Mouse (Mus musculus): ENCODE measurements at regions not wholly inside any gene's neighbourhood (a gene's known extent, or its start where the extent isn't known, plus 50 kb on each side); places are given as distances from the start of the nearest gene placed in this dataset.

GRCm38 (mm10) chr8:82677781-82678180, 96.2 kb downstream of the Zfp330 start:
- DNase-seq (no peak), ATAC-seq (no peak)
- Histone ChIP-seq H3K27ac (ENCODE audit: low read depth, low read length) (no peak overlapping the region), H3K36me3 (ENCODE audit: insufficient read depth) (no peaks in the 10 kb centered on the region), H3K4me3 (ENCODE audit: low read depth, low read length) (no peak overlapping the region), H3K9me3 (ENCODE audit: low read length) (no peaks in the 10 kb centered on the region), H3K4me1 (ENCODE audit: insufficient read depth) (no peaks in the 10 kb centered on the region), H3K4me2 (ENCODE audit: low read depth) (no peak overlapping the region), H3K9ac (no peak overlapping the region), H3K27me3 (ENCODE audit: insufficient read depth, low read length) (no peaks in the 10 kb centered on the region)
- TF ChIP-seq CTCF (IDR thresholded peaks at IDR 0.05; ENCODE audit: low read depth): no peak
- WGBS: 72% methylated on average over 3 of the region's 3 CpGs

- no peaks in the 10 kb centered on the region for H3K27me3 ChIP-seq (ENCODE audit: insufficient read depth, low read length)
- no peak overlapping the region for H3K4me3 ChIP-seq (ENCODE audit: low read depth, low read length)
- H3K27ac ChIP-seq (ENCODE audit: low read depth, low read length): no peak overlapping the region
- DNase-seq (no peak), ATAC-seq (no peak)
- H3K9me3 ChIP-seq (ENCODE audit: low read length): no peaks in the 10 kb centered on the region
- H3K4me2 ChIP-seq (ENCODE audit: low read depth): no peak overlapping the region
- WGBS: 93% methylated on average over 4 of the region's 4 CpGs
- H3K9ac ChIP-seq: no peak overlapping the region
- no peaks in the 10 kb centered on the region for H3K4me1 ChIP-seq (ENCODE audit: insufficient read depth)
- H3K36me3 ChIP-seq (ENCODE audit: insufficient read depth): no peaks in the 10 kb centered on the region
- TF ChIP-seq CTCF (IDR thresholded peaks at IDR 0.05; ENCODE audit: low read depth): no peak
Measured at GRCm38 (mm10) chr8:82669241-82669640, 104.7 kb downstream of the Zfp330 start.

- H3K27ac ChIP-seq (ENCODE audit: low read depth, low read length): no peak overlapping the region
- H3K9ac ChIP-seq: no peak overlapping the region
- H3K36me3 ChIP-seq (ENCODE audit: insufficient read depth): no peaks in the 10 kb centered on the region
- WGBS: 88% methylated on average over 4 of the region's 4 CpGs
- TF ChIP-seq CTCF (IDR thresholded peaks at IDR 0.05; ENCODE audit: low read depth): no peak
- ATAC-seq: no peak
- H3K27me3 ChIP-seq (ENCODE audit: insufficient read depth, low read length): no peaks in the 10 kb centered on the region
- no peak overlapping the region for H3K4me3 ChIP-seq (ENCODE audit: low read depth, low read length)
- DNase-seq: no peak
- H3K4me2 ChIP-seq (ENCODE audit: low read depth): no peak overlapping the region
- H3K4me1 ChIP-seq (ENCODE audit: insufficient read depth): no peaks in the 10 kb centered on the region
- no peaks in the 10 kb centered on the region for H3K9me3 ChIP-seq (ENCODE audit: low read length)
Measured at GRCm38 (mm10) chr8:82665131-82665530, 108.8 kb downstream of the Zfp330 start.

GRCm38 (mm10) chr8:82640502-82640901, 133.5 kb downstream of the Zfp330 start:
- Histone ChIP-seq H3K4me2 (ENCODE audit: low read depth) (no peak overlapping the region), H3K9me3 (ENCODE audit: low read length) (no peaks in the 10 kb centered on the region), H3K4me1 (ENCODE audit: insufficient read depth) (no peaks in the 10 kb centered on the region), H3K9ac (no peak overlapping the region), H3K27me3 (ENCODE audit: insufficient read depth, low read length) (no peaks in the 10 kb centered on the region), H3K4me3 (ENCODE audit: low read depth, low read length) (no peak overlapping the region), H3K27ac (ENCODE audit: low read depth, low read length) (no peak overlapping the region), H3K36me3 (ENCODE audit: insufficient read depth) (no peaks in the 10 kb centered on the region)
- no peak for ATAC-seq
- DNase-seq: no peak
- 74% methylated on average over 1 of the region's 1 CpGs for WGBS
- no peak for TF ChIP-seq CTCF (IDR thresholded peaks at IDR 0.05; ENCODE audit: low read depth)

GRCm38 (mm10) chr8:82630486-82630885, 143.5 kb downstream of the Zfp330 start:
- no peaks in the 10 kb centered on the region for H3K9me3 ChIP-seq (ENCODE audit: low read length)
- no peaks in the 10 kb centered on the region for H3K36me3 ChIP-seq (ENCODE audit: insufficient read depth)
- H3K4me3 ChIP-seq (ENCODE audit: low read depth, low read length): no peak overlapping the region
- TF ChIP-seq CTCF (IDR thresholded peaks at IDR 0.05; ENCODE audit: low read depth): no peak
- no peak overlapping the region for H3K9ac ChIP-seq
- no peak overlapping the region for H3K27ac ChIP-seq (ENCODE audit: low read depth, low read length)
- DNase-seq (no peak), ATAC-seq (no peak)
- 84% methylated on average over 2 of the region's 2 CpGs for WGBS
- no peak overlapping the region for H3K4me2 ChIP-seq (ENCODE audit: low read depth)
- no peaks in the 10 kb centered on the region for H3K4me1 ChIP-seq (ENCODE audit: insufficient read depth)
- no peaks in the 10 kb centered on the region for H3K27me3 ChIP-seq (ENCODE audit: insufficient read depth, low read length)

GRCm38 (mm10) chr8:82623791-82624431, 150.0 kb downstream of the Zfp330 start:
- Histone ChIP-seq H3K4me1 (ENCODE audit: insufficient read depth) (no peaks in the 10 kb centered on the region), H3K4me3 (ENCODE audit: low read depth, low read length) (no peak overlapping the region), H3K4me2 (ENCODE audit: low read depth) (no peak overlapping the region), H3K27ac (ENCODE audit: low read depth, low read length) (no peak overlapping the region), H3K9me3 (ENCODE audit: low read length) (no peaks in the 10 kb centered on the region), H3K9ac (no peak overlapping the region), H3K36me3 (ENCODE audit: insufficient read depth) (no peaks in the 10 kb centered on the region), H3K27me3 (ENCODE audit: insufficient read depth, low read length) (no peaks in the 10 kb centered on the region)
- ATAC-seq: no peak
- no peak for TF ChIP-seq CTCF (IDR thresholded peaks at IDR 0.05; ENCODE audit: low read depth)
- no peak for DNase-seq
- WGBS: 94% methylated on average over 6 of the region's 6 CpGs

GRCm38 (mm10) chr8:82618668-82619067, 155.3 kb downstream of the Zfp330 start:
- H3K4me1 ChIP-seq (ENCODE audit: insufficient read depth): no peaks in the 10 kb centered on the region
- H3K4me3 ChIP-seq (ENCODE audit: low read depth, low read length): no peak overlapping the region
- DNase-seq (no peak), ATAC-seq (no peak)
- H3K4me2 ChIP-seq (ENCODE audit: low read depth): no peak overlapping the region
- no peak for TF ChIP-seq CTCF (IDR thresholded peaks at IDR 0.05; ENCODE audit: low read depth)
- H3K9me3 ChIP-seq (ENCODE audit: low read length): no peaks in the 10 kb centered on the region
- H3K27ac ChIP-seq (ENCODE audit: low read depth, low read length): no peak overlapping the region
- H3K9ac ChIP-seq: no peak overlapping the region
- no peaks in the 10 kb centered on the region for H3K27me3 ChIP-seq (ENCODE audit: insufficient read depth, low read length)
- H3K36me3 ChIP-seq (ENCODE audit: insufficient read depth): no peaks in the 10 kb centered on the region
- 36% methylated on average over 1 of the region's 1 CpGs for WGBS
